Mouse (Mus musculus) embryonic facial prominence, embryonic 14.5 days (tissue): ENCODE results near the gene Vmn2r57. TPM values are rescaled to one million over a fixed set of nuclear protein-coding genes. Genes with fewer than 3 reads are reported as not detected.
"Not testable (repeated sequence)": the region's sequence is repeated elsewhere in the genome, so short reads cannot be mapped to it uniquely, and the experiment has no call there.

ENCODE experiments used
- ATAC-seq: fragments of 200-750 bp; cut with Nextera tagmentation; 2 replicates; pipeline ENCODE4 v1.8.0; 2017; ENCODE audit warnings: low read depth, moderate number of reproducible peaks, moderate TSS enrichment
- DNase-seq: peaks from one replicate; pipeline ENCODE4 v3.0.0-alpha.2; 2015; ENCODE audit warnings: low spot score
- H3K27ac ChIP-seq: fragments of 300-500 bp; sonication (generic); replicated peaks from 2 replicates; pipeline ENCODE4 v1.5.1; 2014; ENCODE audit warnings: low read depth, mild to moderate bottlenecking, low read length, moderate library complexity
- H3K27me3 ChIP-seq: fragments of 300-500 bp; sonication (generic); replicated peaks from 2 replicates; pipeline ENCODE4 v1.6.1; 2014; ENCODE audit warnings: low read length; ENCODE audit not compliant: control insufficient read depth, insufficient read depth
- H3K36me3 ChIP-seq: fragments of 300-500 bp; sonication (generic); 2 replicates; pipeline ENCODE4 v1.6.1; 2014; ENCODE audit warnings: low read length, mixed read lengths; ENCODE audit not compliant: control insufficient read depth, insufficient read depth
- H3K4me1 ChIP-seq: fragments of 300-500 bp; sonication (generic); 2 replicates; pipeline ENCODE4 v1.6.1; 2014; ENCODE audit warnings: antibody characterized with exemption, low read length; ENCODE audit not compliant: control insufficient read depth, insufficient read depth
- H3K4me2 ChIP-seq: fragments of 300-500 bp; sonication (generic); 2 replicates; pipeline ENCODE4 v1.6.1; 2014; ENCODE audit warnings: low read depth, mild to moderate bottlenecking, low read length, moderate library complexity, mixed read lengths
- H3K4me3 ChIP-seq: fragments of 300-500 bp; sonication (generic); 2 replicates; pipeline ENCODE4 v1.5.1; 2014; ENCODE audit warnings: low read depth, mild to moderate bottlenecking, low read length
- H3K9ac ChIP-seq: fragments of 300-500 bp; sonication (generic); 2 replicates; pipeline ENCODE4 v1.6.1; 2014; ENCODE audit warnings: low read depth, mild to moderate bottlenecking, low read length, moderate library complexity, mixed read lengths
- H3K9me3 ChIP-seq: fragments of 300-500 bp; sonication (generic); 2 replicates; pipeline ENCODE4 v1.6.1; 2016; ENCODE audit warnings: low read length; ENCODE audit not compliant: control insufficient read depth
- WGBS: fragments of 180-500 bp; shearing (Covaris S2); extraction: QIAGEN DNeasy Blood & Tissue Kit; methylation state at CpG from one replicate; pipeline ENCODE4 v1.1.7; 2014; 5-methylcytosine and 5-hydroxymethylcytosine counted together
- polyA plus RNA-seq: library from polyadenylated mRNA; unstranded; fragments of >200 nt; fragmentation: Nextera tagmentation; extraction: Ambion mirVana; gene quantifications from 2 replicates; pipeline ENCODE4 v1.2.1, GENCODE M21; 2014

The Vmn2r57 gene
- 0.26 and 0.28 TPM in 2 replicates for polyA plus RNA-seq

- H3K36me3 ChIP-seq, H3K27ac ChIP-seq, H3K27me3 ChIP-seq, H3K4me2 ChIP-seq, H3K4me1 ChIP-seq, ATAC-seq, DNase-seq, H3K9ac ChIP-seq, H3K4me3 ChIP-seq, H3K9me3 ChIP-seq: not testable (repeated sequence)
- 67% methylated on average over 1 of the region's 1 CpGs for WGBS
These were observed at the start of gene Vmn2r57 for GRCm38 (mm10) chr7:41448596-41448995. Vmn2r57 (minus strand) TSS chr7:41448696.

GRCm38 (mm10) chr7:41497871-41498270 is 49.4 kb upstream of the Vmn2r57 start:
- Histone ChIP-seq H3K27me3 (no peaks in the 10 kb centered on the region), H3K9me3 (peaks cover 27% of the 10 kb centered on the region), H3K27ac (no peak overlapping the region), H3K4me2 (no peak overlapping the region), H3K36me3 (peaks cover 9% of the 10 kb centered on the region; the same call in 1 of the 2 replicates), H3K4me3 (no peak overlapping the region), H3K4me1 (no peaks in the 10 kb centered on the region), H3K9ac (no peak overlapping the region)
- 96% methylated on average over 2 of the region's 2 CpGs for WGBS
- no peak for ATAC-seq
- no peak for DNase-seq

- no peaks in the 10 kb centered on the region for H3K36me3 ChIP-seq
- H3K4me2 ChIP-seq: no peak overlapping the region
- WGBS: 10% methylated on average over 8 of the region's 10 CpGs
- no peaks in the 10 kb centered on the region for H3K4me1 ChIP-seq
- no peak overlapping the region for H3K27ac ChIP-seq
- no peak for ATAC-seq
- no peak for DNase-seq
- no peaks in the 10 kb centered on the region for H3K27me3 ChIP-seq
- no peak overlapping the region for H3K4me3 ChIP-seq
- H3K9ac ChIP-seq: no peak overlapping the region
- 0 out of 2 replicates have a peak, but pooled peaks cover 2% of the 10 kb centered on the region for H3K9me3 ChIP-seq
These were observed 3.4 kb upstream of the Vmn2r57 start for GRCm38 (mm10) chr7:41451864-41452263.

- Histone ChIP-seq H3K9me3 (no peaks in the 10 kb centered on the region), H3K27me3 (no peaks in the 10 kb centered on the region), H3K27ac (no peak overlapping the region), H3K4me2 (no peak overlapping the region), H3K4me3 (no peak overlapping the region), H3K4me1 (no peaks in the 10 kb centered on the region), H3K9ac (no peak overlapping the region), H3K36me3 (no peaks in the 10 kb centered on the region)
- no peak for ATAC-seq
- WGBS: 70% methylated on average over 4 of the region's 4 CpGs
- DNase-seq: no peak
These were observed 54.4 kb downstream of the Vmn2r57 start for GRCm38 (mm10) chr7:41394130-41394529.

GRCm38 (mm10) chr7:41393048-41393971 is 55.2 kb downstream of the Vmn2r57 start, which contains the start of gene AI987944:
AI987944 (minus strand) TSS chr7:41393379.
- peak within 1 kb of the TSS; percentile 62 for H3K4me3 ChIP-seq
- no peaks in the 10 kb centered on the region for H3K27me3 ChIP-seq
- H3K9ac ChIP-seq: peak within 1 kb of the TSS; percentile 71
- no peaks in the 10 kb centered on the region for H3K36me3 ChIP-seq
- ATAC-seq (peak; percentile 100), DNase-seq (peak; percentile 97)
- H3K4me2 ChIP-seq: peak within 1 kb of the TSS; percentile 61
- H3K9me3 ChIP-seq: no peaks in the 10 kb centered on the region
- H3K27ac ChIP-seq: peak within 1 kb of the TSS; percentile 81
- no peaks in the 10 kb centered on the region for H3K4me1 ChIP-seq
- WGBS: under 1% methylated on average over 25 of the region's 25 CpGs

Other genes with a start within 250 kb of the Vmn2r57 start
- 11.6 and 13.7 TPM in 2 replicates for gene AI987944, start 55.3 kb downstream of the Vmn2r57 start, polyA plus RNA-seq
- gene Gm20449, start 50.7 kb upstream of the Vmn2r57 start, polyA plus RNA-seq: 0.07 and 0.09 TPM in 2 replicates
- 6.8 and 7.8 TPM in 2 replicates for gene AW146154, start 51.2 kb upstream of the Vmn2r57 start, polyA plus RNA-seq
- gene Gm6871, start 125.0 kb upstream of the Vmn2r57 start, polyA plus RNA-seq: not detected in 2 replicates
- gene 2610021A01Rik, start 150.5 kb upstream of the Vmn2r57 start, polyA plus RNA-seq: 12.6 and 12.8 TPM in 2 replicates
- 13.6 and 13.8 TPM in 2 replicates for gene Zfp788, start 184.5 kb upstream of the Vmn2r57 start, polyA plus RNA-seq